Mouse (Mus musculus): ENCODE data around the gene Rab43.

GRCm38 (mm10) chr6:87812656-87813055, 692 bp upstream of the Rab43 start:
- TF ChIP-seq CTCF (IDR thresholded peaks at IDR 0.05; ENCODE audit: extremely low read depth, insufficient read length, insufficient replicate concordance, low read depth, low read length): no peak
- TF ChIP-seq POLR2A (IDR thresholded peaks at IDR 0.05; ENCODE audit: low read depth, low read length): no peak

Data from small intestine, adult 2 months (tissue).